Mouse (Mus musculus) mouse embryonic stem cell (cell line): ENCODE measurements around the gene Pdx1.

Experiments
- in situ Hi-C, 2 experiments: fragments of 300-500 bp; cut with MboI; formaldehyde crosslinking; loops; 1 replicate in 1 of 2; 3 replicates in 1 of 2; pipeline ENCODE4 v1.14.3; 2019 to 2020; ENCODE audit warnings: low sequenced_read_pairs in 2 of 2, low pct_unique_long_range_greater_than_20kb in 1 of 2, mixed read lengths in 1 of 2; ENCODE audit not compliant: unreplicated experiment in 1 of 2

The Pdx1 gene

DNA sequence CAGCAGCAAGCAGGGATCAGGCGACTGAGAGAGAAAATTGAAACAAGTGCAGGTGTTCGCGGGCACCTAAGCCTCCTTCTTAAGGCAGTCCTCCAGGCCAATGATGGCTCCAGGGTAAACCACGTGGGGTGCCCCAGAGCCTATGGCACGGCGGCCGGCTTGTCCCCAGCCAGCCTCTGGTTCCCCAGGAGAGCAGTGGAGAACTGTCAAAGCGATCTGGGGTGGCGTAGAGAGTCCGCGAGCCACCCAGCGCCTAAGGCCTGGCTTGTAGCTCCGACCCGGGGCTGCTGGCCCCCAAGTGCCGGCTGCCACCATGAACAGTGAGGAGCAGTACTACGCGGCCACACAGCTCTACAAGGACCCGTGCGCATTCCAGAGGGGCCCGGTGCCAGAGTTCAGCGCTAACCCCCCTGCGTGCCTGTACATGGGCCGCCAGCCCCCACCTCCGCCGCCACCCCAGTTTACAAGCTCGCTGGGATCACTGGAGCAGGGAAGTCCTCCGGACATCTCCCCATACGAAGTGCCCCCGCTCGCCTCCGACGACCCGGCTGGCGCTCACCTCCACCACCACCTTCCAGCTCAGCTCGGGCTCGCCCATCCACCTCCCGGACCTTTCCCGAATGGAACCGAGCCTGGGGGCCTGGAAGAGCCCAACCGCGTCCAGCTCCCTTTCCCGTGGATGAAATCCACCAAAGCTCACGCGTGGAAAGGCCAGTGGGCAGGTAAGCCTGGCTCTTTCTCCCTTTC is at the start of gene Pdx1:
Gene Pdx1 (plus strand): TSS at position 34 of the 747 bp plus-strand sequence.
- in situ Hi-C loops: no loop called here

DNA sequence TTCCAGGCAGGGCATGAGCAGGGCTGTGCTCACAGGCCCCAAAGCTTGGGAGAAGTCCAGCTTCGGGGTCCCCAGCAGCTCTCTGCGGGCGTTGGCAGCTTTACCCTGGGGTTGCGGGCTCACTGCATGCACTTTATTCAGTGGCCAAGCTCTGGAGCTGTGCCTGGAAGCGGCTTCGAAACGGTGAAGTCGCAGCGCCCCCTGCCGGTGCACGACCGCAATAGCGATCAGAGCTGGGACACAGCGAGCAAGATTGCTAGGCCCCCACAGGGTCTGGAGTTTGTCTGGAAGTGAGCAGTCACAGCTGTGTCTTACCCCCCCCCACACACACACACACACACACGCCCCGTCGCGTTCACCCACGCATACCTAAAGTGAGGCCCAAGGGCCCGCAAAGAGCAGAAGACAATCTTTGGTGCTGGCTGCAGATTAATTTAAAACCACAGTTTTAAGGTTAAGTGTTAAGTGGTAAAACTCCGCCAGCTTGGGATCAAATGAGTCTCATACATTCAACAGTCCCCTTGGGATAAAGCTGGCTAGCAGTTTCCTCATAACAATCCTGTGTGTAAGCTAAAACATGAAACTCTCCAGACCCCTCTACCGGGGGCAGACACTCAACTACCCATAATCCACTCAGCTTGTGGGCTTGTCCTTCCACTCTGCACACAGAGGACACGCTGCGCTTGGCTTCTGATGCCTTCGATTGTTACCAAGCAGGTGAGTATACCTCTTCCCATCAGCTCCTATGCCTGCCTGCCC is 42.2 kb upstream of the Pdx1 start:
- in situ Hi-C loops: loop anchor here in 1 of 2 experiments (5.0 kb wide), 1 partner anchor 105 kb away; no protein-coding TSS in a partner anchor

DNA sequence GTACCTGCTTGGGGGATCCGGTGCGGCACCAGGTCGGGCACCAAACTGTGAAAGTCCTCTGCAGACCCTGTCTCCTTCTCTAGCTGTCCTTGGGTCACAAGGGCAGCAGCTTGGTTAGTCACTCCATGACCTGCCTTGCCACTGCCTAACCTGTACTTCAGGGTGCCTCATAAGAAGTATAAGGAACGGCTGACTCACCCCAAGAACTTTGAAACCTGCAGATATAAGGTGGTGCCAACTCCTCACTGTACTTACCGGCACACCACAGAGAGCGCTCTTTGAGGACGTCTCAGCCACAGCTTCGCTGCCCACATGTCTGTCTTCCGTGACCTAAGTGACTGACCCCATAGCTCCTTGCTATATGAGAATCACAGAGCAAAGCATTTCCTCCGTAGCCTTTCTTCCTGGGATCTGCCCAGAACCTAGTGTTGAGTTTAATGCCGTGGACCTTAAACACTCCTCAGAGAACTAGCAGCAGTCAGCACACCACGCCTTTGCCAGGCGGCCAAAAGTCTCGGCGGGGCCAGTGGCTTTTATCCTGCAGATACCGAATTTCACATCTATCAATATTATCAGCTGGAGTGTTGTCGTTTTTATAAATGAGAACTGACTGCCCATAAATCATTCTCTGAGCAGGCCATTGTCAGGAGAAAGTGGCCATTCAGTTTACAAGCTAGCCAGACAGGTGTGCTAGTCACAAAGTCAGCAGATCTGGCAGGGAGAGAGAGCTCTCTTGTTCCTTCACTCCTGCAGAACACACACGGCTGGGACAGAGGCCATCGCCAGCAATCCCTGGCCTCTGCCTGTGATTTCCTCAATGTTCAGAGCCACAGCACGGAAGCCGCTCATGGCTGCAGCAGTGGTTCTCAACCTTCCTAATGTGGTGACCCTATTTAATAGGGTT is 34.1 kb upstream of the Pdx1 start:
- in situ Hi-C loops: no loop called here

DNA sequence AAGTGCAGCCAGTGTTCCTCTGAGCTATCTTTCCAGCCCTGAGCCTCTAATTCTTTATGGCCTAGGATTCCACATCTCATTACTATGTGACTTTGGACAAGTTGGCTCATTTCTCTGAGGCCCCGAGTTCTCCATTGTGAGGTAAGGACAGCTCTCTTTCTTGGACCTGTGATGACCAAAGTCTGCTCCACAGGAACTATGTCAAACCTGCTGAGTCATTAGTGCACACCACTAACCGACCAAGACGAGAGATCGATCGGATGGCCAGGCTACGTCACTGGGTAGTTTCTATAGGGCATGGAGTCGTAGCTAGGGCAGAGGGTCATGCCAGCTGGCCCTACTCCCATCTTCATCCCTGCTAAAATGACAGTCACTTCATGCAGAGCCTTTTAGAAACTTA is 25.9 kb upstream of the Pdx1 start:
- in situ Hi-C loops: no loop called here

DNA sequence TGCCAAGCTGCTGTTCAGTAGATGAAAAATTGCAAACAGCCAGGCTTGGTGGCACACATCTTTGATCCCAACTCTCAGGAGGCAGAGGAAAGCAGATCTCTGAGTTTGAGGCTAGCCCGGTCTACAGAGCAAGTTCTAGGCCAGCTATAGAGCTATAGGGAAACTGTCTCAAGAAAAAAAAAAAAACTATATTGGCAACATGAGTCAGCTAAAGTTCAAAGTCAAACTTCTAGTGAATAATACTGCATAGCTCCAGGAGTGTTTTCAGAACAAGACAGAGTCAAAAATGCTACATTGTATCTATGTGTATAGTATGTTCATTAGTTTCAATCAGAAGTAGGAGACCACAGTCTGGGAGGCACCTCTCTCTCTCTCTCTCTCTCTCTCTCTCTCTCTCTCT is 9.6 kb upstream of the Pdx1 start:
- in situ Hi-C loops: no loop called here

DNA sequence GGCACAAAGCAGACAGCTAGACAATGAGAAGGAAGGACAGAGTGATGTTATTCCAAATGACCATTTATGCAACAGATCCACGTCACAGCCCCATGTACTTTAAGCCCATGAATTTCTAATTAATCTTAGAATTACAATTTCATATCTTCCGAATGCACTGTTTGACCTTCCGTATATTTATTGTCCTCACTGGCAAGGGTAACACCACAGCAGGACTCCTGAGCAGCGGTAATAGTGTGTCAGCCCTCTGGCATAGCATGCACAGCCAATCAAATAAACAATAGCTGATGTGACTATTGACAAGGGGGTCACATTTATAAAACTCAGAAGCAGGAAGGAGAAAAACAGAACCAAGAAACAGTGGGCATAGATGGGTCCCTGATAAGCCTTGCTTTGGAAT is 9.0 kb upstream of the Pdx1 start:
- in situ Hi-C loops: no loop called here

DNA sequence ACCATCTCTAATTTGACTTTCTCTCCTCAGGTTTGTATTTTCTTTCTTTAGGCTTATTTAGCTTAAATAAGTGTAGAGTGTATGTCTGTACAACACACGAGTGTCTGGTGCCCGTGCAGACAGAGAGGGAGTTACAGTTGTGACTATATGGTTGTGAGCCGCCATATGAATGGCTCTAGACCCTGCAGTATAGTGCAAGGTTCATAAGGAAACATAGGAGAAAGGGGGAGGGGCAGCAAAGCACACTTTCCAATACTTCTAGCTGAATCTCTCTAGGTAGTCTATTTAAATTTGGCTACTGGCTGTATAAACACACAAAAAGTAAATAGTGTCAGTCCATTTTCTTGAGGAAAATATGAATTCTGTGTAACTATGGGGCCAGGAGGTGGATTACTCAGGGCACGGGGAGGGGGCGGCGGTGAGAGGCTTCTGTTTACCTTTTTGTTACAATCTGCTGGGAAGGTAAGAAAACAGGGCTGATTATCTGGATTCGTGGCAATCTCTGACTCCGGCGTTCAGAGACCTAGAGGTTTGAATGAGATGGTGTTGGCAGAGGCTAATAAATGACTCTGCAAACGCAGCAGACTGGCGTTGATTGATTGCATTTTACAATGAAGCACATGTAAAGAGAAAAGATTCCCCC is 7.7 kb upstream of the Pdx1 start:
- in situ Hi-C loops: no loop called here

DNA sequence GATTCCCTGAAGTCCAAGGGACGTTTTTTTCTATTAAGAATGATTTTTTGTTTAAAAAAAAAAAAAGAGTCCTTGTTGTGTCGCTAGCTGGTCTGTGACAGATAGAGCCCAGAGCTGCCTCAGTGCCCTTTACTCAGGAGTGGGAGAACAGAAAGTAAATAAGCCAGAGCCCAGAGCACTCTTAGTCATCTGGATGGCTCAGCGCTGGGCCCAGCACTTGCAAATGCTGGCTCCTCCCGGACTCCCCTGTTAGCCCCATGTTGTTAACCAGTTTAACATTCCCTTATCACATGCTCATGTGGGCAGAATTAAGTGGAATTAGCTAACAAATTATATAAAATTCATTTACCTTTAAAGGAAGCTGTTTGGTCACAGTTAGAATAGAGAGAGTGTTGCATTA is 5.8 kb upstream of the Pdx1 start:
- in situ Hi-C loops: no loop called here

DNA sequence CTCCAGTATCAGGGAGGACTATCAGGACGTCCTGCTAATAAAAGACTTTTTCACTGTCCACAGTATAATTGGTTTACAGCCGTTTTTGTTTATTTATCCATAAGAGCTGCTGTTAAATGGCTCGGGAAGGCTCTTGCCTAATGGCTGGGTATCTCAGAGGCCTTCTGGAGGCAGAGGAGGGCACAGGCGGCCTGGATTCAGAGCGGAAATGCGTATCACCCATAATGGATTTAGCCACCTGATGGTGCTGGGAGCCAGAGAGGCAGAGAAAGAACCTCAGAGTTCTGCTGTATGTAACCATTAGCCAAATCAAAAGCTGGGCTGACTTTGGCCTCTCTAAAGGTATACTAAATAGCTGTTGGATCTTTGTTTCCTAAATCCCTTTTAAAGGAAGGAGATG is 2.3 kb upstream of the Pdx1 start:
- in situ Hi-C loops: no loop called here

DNA sequence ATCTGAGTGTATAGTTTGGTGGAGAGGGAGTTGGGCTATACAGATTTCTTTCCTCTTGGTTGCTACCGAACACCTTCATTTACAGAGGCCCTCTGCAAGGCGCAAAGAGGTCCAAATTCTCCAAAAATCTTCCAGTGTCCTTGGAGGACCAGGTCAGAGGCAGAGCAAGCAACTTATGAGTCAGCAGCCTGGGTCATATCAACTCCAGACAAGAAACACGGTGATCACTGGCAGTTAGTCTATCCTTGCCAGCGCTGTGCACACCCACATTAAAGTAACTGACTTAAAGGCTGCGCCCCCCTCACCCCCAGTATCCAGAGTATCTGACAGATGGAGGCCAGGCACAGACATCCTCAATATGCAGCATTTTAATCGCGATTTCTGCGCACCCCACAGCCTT is 1.0 kb upstream of the Pdx1 start:
- in situ Hi-C loops: no loop called here

DNA sequence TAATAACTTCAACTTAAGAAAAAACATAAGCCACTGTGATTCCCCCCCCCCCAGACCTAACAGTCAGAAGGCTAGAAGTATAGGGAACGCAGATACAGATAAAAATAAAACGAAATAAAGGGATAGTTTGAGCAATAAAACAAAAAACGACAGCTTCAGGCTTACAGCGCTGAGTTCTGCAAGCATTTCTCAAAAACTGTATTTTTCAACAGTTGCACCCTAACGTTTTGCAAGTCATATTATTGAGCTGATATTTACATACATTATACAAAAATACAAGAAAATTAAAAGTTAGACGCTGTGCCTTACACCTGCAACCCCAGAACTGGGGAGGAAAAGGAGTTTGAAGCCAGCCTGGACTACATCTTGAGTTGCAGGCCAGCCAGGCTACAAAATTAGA is 388 bp upstream of the Pdx1 start:
- in situ Hi-C loops: no loop called here

DNA sequence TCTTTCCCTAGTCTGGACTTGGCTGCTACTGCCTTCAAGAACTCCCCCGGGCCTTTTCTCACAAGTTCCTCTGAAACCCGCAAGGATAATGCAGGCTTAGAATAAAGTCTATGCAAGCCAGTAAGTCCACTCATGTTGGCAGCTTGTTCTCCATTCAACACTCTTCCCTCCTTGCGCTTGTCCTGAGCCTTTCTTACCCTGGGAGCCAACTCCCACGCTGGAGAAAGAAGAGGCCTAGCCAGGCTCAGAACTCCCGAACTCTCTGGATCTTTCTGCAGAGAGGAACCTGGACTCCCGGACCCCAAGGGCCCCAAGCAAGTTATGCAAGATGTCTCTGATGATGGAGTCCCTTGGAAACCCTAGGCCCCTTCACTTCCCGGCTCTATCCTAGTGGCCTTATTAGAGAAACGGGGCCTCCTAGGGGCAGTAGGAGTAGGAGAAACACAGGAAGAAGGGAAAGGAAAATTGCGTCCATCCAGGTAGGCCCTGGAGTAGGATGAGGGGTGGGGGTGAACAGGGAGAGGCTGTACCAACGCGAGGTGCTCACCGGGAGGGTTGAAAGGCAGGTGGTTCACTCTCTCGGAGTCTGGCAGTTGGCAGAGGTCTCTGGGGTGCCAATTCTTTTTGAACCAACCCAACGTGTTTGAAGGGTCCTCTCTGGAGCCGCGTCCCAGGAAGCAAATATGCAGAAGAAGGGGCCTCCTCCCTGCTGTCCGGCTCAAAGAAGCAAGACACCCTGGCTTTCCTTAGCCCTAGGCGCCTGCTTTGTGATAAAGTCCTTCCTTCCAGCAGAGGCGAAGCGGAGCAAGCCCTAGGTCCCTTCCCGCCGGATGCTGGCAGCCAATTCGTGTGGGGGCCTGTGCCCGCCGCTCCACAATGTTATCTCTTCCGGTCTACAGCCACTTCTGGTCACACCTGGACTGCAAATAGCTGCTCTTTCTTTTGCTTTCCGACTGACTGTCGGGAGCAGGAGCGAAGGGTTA is 1.2 kb downstream of the Pdx1 start:
- in situ Hi-C loops: no loop called here

DNA sequence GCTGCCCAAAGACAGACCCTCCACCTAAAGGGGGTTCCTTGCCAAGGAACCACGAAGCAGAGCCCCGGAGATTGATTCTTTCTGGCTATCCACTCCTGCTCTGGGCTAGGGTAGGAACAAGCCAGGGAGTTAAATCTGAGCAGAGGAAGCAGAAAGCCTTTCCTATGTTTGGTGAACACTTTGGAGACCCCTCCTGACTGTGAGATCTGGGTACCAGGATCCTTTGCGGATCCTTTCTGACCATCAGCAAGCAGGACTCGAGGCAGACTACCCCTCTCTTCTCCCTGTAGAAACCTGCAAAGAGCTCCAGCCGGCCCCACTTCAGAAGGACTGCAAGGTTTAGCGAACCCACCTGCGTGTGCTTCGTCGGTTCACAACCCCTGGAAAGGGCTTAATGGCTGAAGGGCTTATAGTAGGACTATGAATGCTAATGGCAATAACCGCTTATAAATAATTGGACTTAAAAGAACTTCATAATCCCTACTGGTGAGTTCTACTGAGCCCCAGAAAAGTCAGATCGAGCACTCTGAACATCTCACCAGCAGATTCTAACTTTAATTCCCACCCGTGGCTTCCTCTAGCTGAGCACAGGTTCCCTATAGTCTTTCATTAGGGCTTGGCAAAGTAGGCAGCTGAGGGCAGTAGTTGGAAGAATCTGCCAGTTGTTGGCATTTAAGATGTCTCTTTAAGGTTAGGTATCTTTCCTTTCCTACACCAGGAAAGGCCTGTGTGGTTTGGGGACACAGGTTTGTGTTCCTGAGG is 2.5 kb downstream of the Pdx1 start:
- in situ Hi-C loops: no loop called here

DNA sequence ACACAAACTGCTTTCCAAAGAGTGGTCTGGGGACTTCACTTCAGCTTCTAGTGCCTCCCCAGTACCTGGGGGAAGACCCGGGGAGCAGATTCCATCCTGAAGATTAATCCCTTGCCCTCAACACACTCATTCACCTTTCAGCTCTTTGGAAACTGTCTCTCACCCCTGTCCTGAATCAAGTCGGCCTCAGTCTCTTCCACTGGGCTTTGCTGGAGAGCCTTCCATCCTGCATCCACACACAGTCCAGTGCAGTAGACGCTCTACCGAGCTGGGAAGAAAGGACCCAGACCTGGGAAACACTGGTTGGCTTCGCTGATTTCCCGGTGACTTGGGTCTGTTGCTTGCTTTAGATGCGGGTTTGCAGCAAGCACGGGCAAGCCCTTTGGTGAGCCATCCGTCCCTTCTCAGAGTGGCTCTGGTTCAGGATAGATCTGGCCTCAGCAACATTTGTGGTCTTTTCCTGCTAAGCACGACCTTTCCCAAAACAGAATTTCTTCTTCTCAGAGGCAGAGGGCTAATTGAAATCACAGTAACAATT is 3.1 kb downstream of the Pdx1 start:
- in situ Hi-C loops: no loop called here

DNA sequence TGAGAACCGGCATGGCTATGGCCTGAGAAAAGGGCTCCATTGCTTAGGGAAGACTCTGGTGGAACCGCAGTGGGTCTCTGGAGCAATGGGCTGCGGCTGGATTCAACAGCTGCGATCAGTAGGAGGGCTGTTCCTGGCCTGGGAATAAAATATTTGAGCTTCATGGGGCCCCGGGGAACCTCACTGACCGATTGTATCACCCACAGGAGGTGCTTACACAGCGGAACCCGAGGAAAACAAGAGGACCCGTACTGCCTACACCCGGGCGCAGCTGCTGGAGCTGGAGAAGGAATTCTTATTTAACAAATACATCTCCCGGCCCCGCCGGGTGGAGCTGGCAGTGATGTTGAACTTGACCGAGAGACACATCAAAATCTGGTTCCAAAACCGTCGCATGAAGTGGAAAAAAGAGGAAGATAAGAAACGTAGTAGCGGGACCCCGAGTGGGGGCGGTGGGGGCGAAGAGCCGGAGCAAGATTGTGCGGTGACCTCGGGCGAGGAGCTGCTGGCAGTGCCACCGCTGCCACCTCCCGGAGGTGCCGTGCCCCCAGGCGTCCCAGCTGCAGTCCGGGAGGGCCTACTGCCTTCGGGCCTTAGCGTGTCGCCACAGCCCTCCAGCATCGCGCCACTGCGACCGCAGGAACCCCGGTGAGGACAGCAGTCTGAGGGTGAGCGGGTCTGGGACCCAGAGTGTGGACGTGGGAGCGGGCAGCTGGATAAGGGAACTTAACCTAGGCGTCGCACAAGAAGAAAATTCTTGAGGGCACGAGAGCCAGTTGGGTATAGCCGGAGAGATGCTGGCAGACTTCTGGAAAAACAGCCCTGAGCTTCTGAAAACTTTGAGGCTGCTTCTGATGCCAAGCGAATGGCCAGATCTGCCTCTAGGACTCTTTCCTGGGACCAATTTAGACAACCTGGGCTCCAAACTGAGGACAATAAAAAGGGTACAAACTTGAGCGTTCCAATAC is 4.7 kb downstream of the Pdx1 start:
- in situ Hi-C loops: loop anchor here (5.0 to 25.0 kb wide), 2 partner anchors 42 to 587 kb away; no protein-coding TSS in a partner anchor
